In genomic region chr4:136285811-136286371, GRCm38 (mm10) we compare ENCODE assay signal across 8 mouse cellular contexts. TPM values are rescaled to one million over a fixed set of nuclear protein-coding genes. Genes with fewer than 3 reads are reported as not detected.
A peak's percentile ranks its signal among the peaks of the same experiment; 100 is the strongest.
DNase-seq lines count a peak whose midpoint lies in the region; ATAC-seq and TF ChIP-seq lines count a peak whose summit lies in the region.

No protein-coding gene starts in this region.

- no peaks in the 10 kb centered on the region for H3K36me3 ChIP-seq in ES-Bruce4 (ENCODE audit: control insufficient read depth, insufficient read depth, low read length, poor library complexity, severe bottlenecking)
- H3K36me3 ChIP-seq in forebrain, embryonic 13.5 days (ENCODE audit: poor library complexity, severe bottlenecking), result peaks cover 34% of the 10 kb centered on the region
- peaks cover 26% of the 10 kb centered on the region for H3K36me3 ChIP-seq in liver, postnatal 0 days (replicated peaks; ENCODE audit: insufficient read depth, low read length)
- H3K36me3 ChIP-seq in neural tube, embryonic 14.5 days (ENCODE audit: control insufficient read depth, insufficient read depth, low read length), result peaks cover 29% of the 10 kb centered on the region

- peak overlapping the region; percentile 51 for H3K9ac ChIP-seq in ES-Bruce4 (ENCODE audit: low read depth, poor library complexity, severe bottlenecking)
- H3K9ac ChIP-seq in forebrain, embryonic 13.5 days, result peak overlapping the region; percentile 79
- peak overlapping the region; percentile 72 for H3K9ac ChIP-seq in liver, postnatal 0 days (replicated peaks)
- H3K9ac ChIP-seq in neural tube, embryonic 14.5 days (replicated peaks; ENCODE audit: low read depth, low read length), result peak overlapping the region; percentile 62

- peak; percentile 98 for DNase-seq in heart, postnatal 10 days
- peak; percentile 97 for DNase-seq in large intestine, adult 2 months (ENCODE audit: low read depth, low spot score)
- DNase-seq in liver, postnatal 0 days, result peak; percentile 95
- peak; percentile 95 for DNase-seq in testis, postnatal 10 days (ENCODE audit: low spot score)

- no peaks in the 10 kb centered on the region for H3K27me3 ChIP-seq in ES-Bruce4 (ENCODE audit: control insufficient read depth, insufficient read depth, low read length, poor library complexity, severe bottlenecking)
- H3K27me3 ChIP-seq in forebrain, embryonic 13.5 days, result peaks cover 21% of the 10 kb centered on the region
- no peaks in the 10 kb centered on the region for H3K27me3 ChIP-seq in liver, postnatal 0 days (ENCODE audit: insufficient read depth, low read length)
- peaks cover 7% of the 10 kb centered on the region for H3K27me3 ChIP-seq in neural tube, embryonic 14.5 days (ENCODE audit: control insufficient read depth, insufficient read depth, low read length)

- intact Hi-C loops in heart, postnatal 10 days (cut with DNase I), result loop anchor here (2.0 kb wide), 2 partner anchors 25 kb away; partner anchors contain the start of gene Hnrnpr

- TF ChIP-seq POLR2A in ES-Bruce4 (IDR thresholded peaks at IDR 0.05; ENCODE audit: insufficient read depth, low read length), result no peak

- TF ChIP-seq CTCF in ES-Bruce4 (IDR thresholded peaks at IDR 0.05; ENCODE audit: low read depth, low read length), result no peak
- no peak for TF ChIP-seq CTCF in liver, postnatal 0 days (IDR thresholded peaks at IDR 0.05; ENCODE audit: low read depth)

- H3K4me3 ChIP-seq in ES-Bruce4 (ENCODE audit: low read depth, low read length), result peak overlapping the region; percentile 98
- peak overlapping the region; percentile 72 for H3K4me3 ChIP-seq in forebrain, embryonic 13.5 days
- peak overlapping the region; percentile 73 for H3K4me3 ChIP-seq in liver, postnatal 0 days (ENCODE audit: low read depth, low read length)
- peak overlapping the region; percentile 55 for H3K4me3 ChIP-seq in neural tube, embryonic 14.5 days (ENCODE audit: low read depth, low read length)

- TF ChIP-seq EP300 in ES-Bruce4 (IDR thresholded peaks at IDR 0.05; ENCODE audit: insufficient read depth, low read depth, low read length), result no peak
- TF ChIP-seq EP300 in liver, postnatal 0 days (IDR thresholded peaks at IDR 0.05; ENCODE audit: low read depth), result 0 out of 2 replicates have a peak, but pooled peaks have one; percentile 4

- under 1% methylated on average over 29 of the region's 29 CpGs for WGBS in forebrain, embryonic 13.5 days
- WGBS in large intestine, adult 2 months, result under 1% methylated on average over 29 of the region's 29 CpGs
- WGBS in liver, postnatal 0 days (ENCODE audit: insufficient replicate concordance), result under 1% methylated on average over 29 of the region's 29 CpGs
- WGBS in neural tube, embryonic 14.5 days, result under 1% methylated on average over 29 of the region's 29 CpGs

- no peaks in the 10 kb centered on the region for H3K4me1 ChIP-seq in ES-Bruce4 (ENCODE audit: control insufficient read depth, insufficient read depth, low read length)
- peaks cover 58% of the 10 kb centered on the region for H3K4me1 ChIP-seq in forebrain, embryonic 13.5 days
- H3K4me1 ChIP-seq in liver, postnatal 0 days (ENCODE audit: insufficient read depth), result peaks cover 12% of the 10 kb centered on the region
- H3K4me1 ChIP-seq in neural tube, embryonic 14.5 days (ENCODE audit: control insufficient read depth, insufficient read depth, low read length), result peaks cover 29% of the 10 kb centered on the region

- peak overlapping the region; percentile 87 for H3K4me2 ChIP-seq in forebrain, embryonic 13.5 days
- H3K4me2 ChIP-seq in liver, postnatal 0 days (ENCODE audit: low read depth, low read length), result peak overlapping the region; percentile 91
- H3K4me2 ChIP-seq in neural tube, embryonic 14.5 days (ENCODE audit: low read depth, low read length), result peak overlapping the region; percentile 65

- ATAC-seq in cerebellum, adult (ENCODE audit: insufficient number of reproducible peaks, low FRiP score, low TSS enrichment), result peak; percentile 89
- ATAC-seq in forebrain, embryonic 13.5 days, result peak; percentile 89
- peak; percentile 91 for ATAC-seq in liver, postnatal 0 days
- ATAC-seq in neural tube, embryonic 14.5 days (ENCODE audit: low read depth), result peak; percentile 84

- H3K27ac ChIP-seq in ES-Bruce4 (ENCODE audit: insufficient read depth, low read length), result no peak overlapping the region
- peak overlapping the region; percentile 96 for H3K27ac ChIP-seq in forebrain, embryonic 13.5 days
- H3K27ac ChIP-seq in liver, postnatal 0 days (ENCODE audit: low read depth), result peak overlapping the region; percentile 77
- peak overlapping the region; percentile 88 for H3K27ac ChIP-seq in neural tube, embryonic 14.5 days (ENCODE audit: low read depth, low read length)

- no peaks in the 10 kb centered on the region for H3K9me3 ChIP-seq in ES-Bruce4 (replicated peaks; ENCODE audit: control insufficient read depth, insufficient read depth, low read length, poor library complexity, severe bottlenecking)
- 0 out of 2 replicates have a peak, but pooled peaks cover 3% of the 10 kb centered on the region for H3K9me3 ChIP-seq in forebrain, embryonic 13.5 days (replicated peaks)
- H3K9me3 ChIP-seq in liver, postnatal 0 days (ENCODE audit: low read length), result no peaks in the 10 kb centered on the region
- H3K9me3 ChIP-seq in neural tube, embryonic 14.5 days (ENCODE audit: control insufficient read depth, low read length), result no peaks in the 10 kb centered on the region

RNA-seq across cellular contexts. Expression of gene Zfp46, which starts 1.4 kb away (rescaled TPM):
- 5.5 and 6.0 TPM in 2 replicates for polyA plus RNA-seq in ES-Bruce4 (2011; ENCODE audit: insufficient read depth, insufficient read length, low read depth, missing spikeins)
- 30.7 and 32.9 TPM in 2 replicates for polyA plus RNA-seq in forebrain, embryonic 13.5 days (2015; fragmentation: Nextera tagmentation; extraction: Ambion mirVana)
- 10 to 100 TPM; 60.5 to 70.1 TPM for total RNA-seq in heart, postnatal 10 days (2021)
- 6.8 and 11.7 TPM in 2 replicates for polyA plus RNA-seq in large intestine, adult 2 months (2012; rRNA removed)
- 1.6 and 1.9 TPM in 2 replicates for polyA plus RNA-seq in liver, postnatal 0 days (2015; fragmentation: Nextera tagmentation; extraction: Ambion mirVana)
- 51.3 and 51.8 TPM in 2 replicates for polyA plus RNA-seq in neural tube, embryonic 14.5 days (2014; fragmentation: Nextera tagmentation; extraction: Ambion mirVana)

RNA-seq across cellular contexts. Expression of gene Hnrnpr, which starts 24.9 kb away (rescaled TPM):
- 128 and 131 TPM in 2 replicates for polyA plus RNA-seq in ES-Bruce4 (2011; ENCODE audit: insufficient read depth, insufficient read length, low read depth, missing spikeins)
- polyA plus RNA-seq in forebrain, embryonic 13.5 days (2015; fragmentation: Nextera tagmentation; extraction: Ambion mirVana), result 273 and 295 TPM in 2 replicates
- 10 to 100 TPM; 70.8 to 74.4 TPM for total RNA-seq in heart, postnatal 10 days (2021)
- polyA plus RNA-seq in large intestine, adult 2 months (2012; rRNA removed), result 7.8 and 9.1 TPM in 2 replicates
- 36.6 and 39.1 TPM in 2 replicates for polyA plus RNA-seq in liver, postnatal 0 days (2015; fragmentation: Nextera tagmentation; extraction: Ambion mirVana)
- polyA plus RNA-seq in neural tube, embryonic 14.5 days (2014; fragmentation: Nextera tagmentation; extraction: Ambion mirVana), result 167 and 173 TPM in 2 replicates

RNA-seq across cellular contexts. Expression of gene Tcea3, which starts 38.4 kb away (rescaled TPM):
- polyA plus RNA-seq in ES-Bruce4 (2011; ENCODE audit: insufficient read depth, insufficient read length, low read depth, missing spikeins), result 57.1 and 57.8 TPM in 2 replicates
- 0.52 and 0.66 TPM in 2 replicates for polyA plus RNA-seq in forebrain, embryonic 13.5 days (2015; fragmentation: Nextera tagmentation; extraction: Ambion mirVana)
- 10 to 100 TPM; 77.2 to 85.4 TPM for total RNA-seq in heart, postnatal 10 days (2021)
- polyA plus RNA-seq in large intestine, adult 2 months (2012; rRNA removed), result 15.3 and 18.2 TPM in 2 replicates
- polyA plus RNA-seq in liver, postnatal 0 days (2015; fragmentation: Nextera tagmentation; extraction: Ambion mirVana), result 37.6 and 41.7 TPM in 2 replicates
- polyA plus RNA-seq in neural tube, embryonic 14.5 days (2014; fragmentation: Nextera tagmentation; extraction: Ambion mirVana), result 0.71 and 1.7 TPM in 2 replicates
